Mouse (Mus musculus) intestine, embryonic 16.5 days (tissue): ENCODE data around the gene Tmem106c. TPM values are rescaled to one million over a fixed set of nuclear protein-coding genes. Genes with fewer than 3 reads are reported as not detected.
A peak's percentile ranks its signal among the peaks of the same experiment; 100 is the strongest.

Experiments
- ATAC-seq: fragments of 200-750 bp; cut with Nextera tagmentation; 2 replicates; pipeline ENCODE4 v1.8.0; 2017; ENCODE audit warnings: moderate TSS enrichment, moderate library complexity
- H3K27ac ChIP-seq: fragments of 300-500 bp; sonication (generic); 2 replicates; pipeline ENCODE4 v1.5.1; 2014; ENCODE audit warnings: mild to moderate bottlenecking, low read length
- H3K27me3 ChIP-seq: fragments of 300-500 bp; sonication (generic); replicated peaks from 2 replicates; pipeline ENCODE4 v1.6.1; 2014; ENCODE audit warnings: low read length, control low read depth, mixed read lengths; ENCODE audit not compliant: control insufficient read depth, insufficient read depth
- H3K36me3 ChIP-seq: fragments of 300-500 bp; sonication (generic); 2 replicates; pipeline ENCODE4 v1.6.1; 2014; ENCODE audit warnings: low read length, control low read depth; ENCODE audit not compliant: control insufficient read depth, insufficient read depth
- H3K4me1 ChIP-seq: fragments of 300-500 bp; sonication (generic); 2 replicates; pipeline ENCODE4 v1.6.1; 2014; ENCODE audit warnings: low read length, control low read depth, mixed read lengths; ENCODE audit not compliant: control insufficient read depth, insufficient read depth
- H3K4me2 ChIP-seq: fragments of 300-500 bp; sonication (generic); 2 replicates; pipeline ENCODE4 v1.6.1; 2014; ENCODE audit warnings: low read depth, low read length, control low read depth
- H3K4me3 ChIP-seq: fragments of 300-500 bp; sonication (generic); 2 replicates; pipeline ENCODE4 v1.5.1; 2014; ENCODE audit warnings: mild to moderate bottlenecking, low read length
- H3K9ac ChIP-seq: fragments of 300-500 bp; sonication (generic); 2 replicates; pipeline ENCODE4 v1.6.1; 2014; ENCODE audit warnings: low read depth, low read length
- H3K9me3 ChIP-seq: fragments of 300-500 bp; sonication (generic); 2 replicates; pipeline ENCODE4 v1.6.1; 2016; ENCODE audit warnings: low read length, control low read depth; ENCODE audit not compliant: control insufficient read depth
- WGBS: fragments of 180-500 bp; shearing (Covaris S2); extraction: QIAGEN DNeasy Blood & Tissue Kit; methylation state at CpG from one replicate; pipeline ENCODE4 v1.1.7; 2014; 5-methylcytosine and 5-hydroxymethylcytosine counted together
- polyA plus RNA-seq: library from polyadenylated mRNA; unstranded; fragments of >200 nt; fragmentation: Nextera tagmentation; extraction: Ambion mirVana; gene quantifications from 2 replicates; pipeline ENCODE4 v1.2.1, GENCODE M21; 2015

Tmem106c gene
- polyA plus RNA-seq, 1 experiment from 2014 or later = 51.6 TPM

DNA sequence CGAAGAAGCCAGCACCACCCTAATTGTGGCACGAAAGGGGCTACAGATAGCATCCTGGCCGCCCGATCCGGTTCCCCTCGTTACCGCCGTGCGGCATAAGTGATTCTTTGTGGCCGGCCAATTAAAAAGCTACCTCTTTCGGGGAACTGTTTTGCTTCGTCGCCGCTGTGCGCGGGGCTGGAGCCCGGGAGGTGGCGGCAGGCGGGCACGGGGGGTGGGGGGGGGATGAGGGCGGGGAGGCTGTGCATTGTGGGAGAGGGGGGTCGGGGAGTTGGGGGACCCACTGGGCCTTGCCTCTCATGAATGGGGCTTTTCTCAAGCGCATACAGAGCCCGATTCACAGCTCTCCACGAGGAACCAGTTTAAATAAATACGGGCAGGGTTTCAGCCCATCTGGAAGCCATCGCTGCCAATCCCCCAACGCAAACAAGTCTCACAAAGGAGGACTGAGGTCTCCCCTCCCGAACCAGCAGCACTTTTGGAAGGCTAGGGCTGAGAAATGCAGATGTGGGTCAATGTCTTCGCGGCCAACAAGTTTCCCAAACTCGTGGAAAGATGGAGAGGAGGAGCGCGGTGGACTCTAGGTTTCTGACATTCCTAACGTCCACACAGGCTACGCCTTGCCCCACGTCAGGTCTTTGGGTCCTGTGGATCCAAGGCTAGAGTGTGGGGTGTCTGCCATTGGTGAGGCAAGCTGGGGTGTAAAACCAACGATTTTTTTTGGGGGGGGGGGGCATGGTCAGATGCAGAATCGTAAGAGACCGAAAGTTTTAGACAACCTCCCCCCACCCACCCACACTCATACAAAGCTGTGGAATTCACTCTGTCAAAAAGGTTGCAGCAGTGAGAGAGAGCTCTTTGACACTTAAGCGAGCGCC lies 38.4 kb downstream of the Tmem106c start:
- Histone ChIP-seq H3K4me1 (peaks cover 26% of the 10 kb centered on the region), H3K4me2 (peak overlapping the region; percentile 66), H3K9ac (peak overlapping the region; percentile 38), H3K4me3 (peak overlapping the region; percentile 42), H3K9me3 (no peaks in the 10 kb centered on the region), H3K27ac (no peak overlapping the region), H3K36me3 (no peaks in the 10 kb centered on the region), H3K27me3 (peaks cover 89% of the 10 kb centered on the region)
- 1% methylated on average over 37 of the region's 42 CpGs for WGBS
- ATAC-seq = peak; percentile 15; the same call in 1 of the 2 replicates

DNA sequence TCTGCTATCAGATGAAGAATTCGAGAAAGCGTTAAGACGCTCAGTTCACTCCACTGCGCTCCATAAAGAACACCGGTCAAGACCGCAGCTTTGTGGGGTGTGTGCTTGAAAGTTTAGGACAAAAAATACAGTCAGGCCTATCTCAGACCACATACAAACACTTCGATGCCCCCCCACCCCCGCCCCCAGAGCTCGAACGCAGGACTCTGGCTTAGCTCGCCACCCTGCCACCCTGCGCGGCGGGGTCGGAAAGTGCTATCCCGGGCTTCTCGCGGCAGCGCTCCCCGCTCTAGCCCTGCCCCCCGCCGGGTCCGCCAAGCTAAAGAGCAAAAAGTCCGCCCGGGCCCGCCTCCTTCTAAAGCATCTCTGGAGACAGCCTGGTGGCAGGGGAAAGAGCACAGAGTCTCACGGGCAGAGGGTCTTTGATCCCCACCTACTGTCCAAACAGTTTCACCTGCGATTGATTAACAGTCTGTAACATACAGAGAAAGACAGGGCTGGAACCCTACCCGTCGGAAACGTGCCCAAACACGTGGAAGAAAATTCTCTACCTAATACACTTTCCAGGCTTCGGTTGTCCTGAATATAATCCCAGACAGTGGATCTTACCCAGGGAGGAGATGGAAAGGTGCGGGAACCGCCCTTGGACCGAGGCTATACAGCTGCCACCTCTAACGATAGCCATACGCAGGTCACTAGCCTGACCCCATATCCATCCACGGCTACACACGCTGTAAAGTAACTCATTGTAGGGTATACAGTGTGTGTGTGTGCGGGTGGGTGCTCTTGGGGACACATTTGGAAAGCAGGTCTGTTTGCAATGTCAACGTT lies 39.2 kb downstream of the Tmem106c start:
- under 1% methylated on average over 42 of the region's 42 CpGs for WGBS
- peak overlapping the region; percentile 42 for H3K4me3 ChIP-seq
- H3K9ac ChIP-seq = no peak overlapping the region
- peaks cover 26% of the 10 kb centered on the region for H3K4me1 ChIP-seq
- H3K27ac ChIP-seq = no peak overlapping the region
- no peaks in the 10 kb centered on the region for H3K9me3 ChIP-seq
- no peak for ATAC-seq
- H3K27me3 ChIP-seq = peaks cover 84% of the 10 kb centered on the region
- peak overlapping the region; percentile 66 for H3K4me2 ChIP-seq
- H3K36me3 ChIP-seq = no peaks in the 10 kb centered on the region

DNA sequence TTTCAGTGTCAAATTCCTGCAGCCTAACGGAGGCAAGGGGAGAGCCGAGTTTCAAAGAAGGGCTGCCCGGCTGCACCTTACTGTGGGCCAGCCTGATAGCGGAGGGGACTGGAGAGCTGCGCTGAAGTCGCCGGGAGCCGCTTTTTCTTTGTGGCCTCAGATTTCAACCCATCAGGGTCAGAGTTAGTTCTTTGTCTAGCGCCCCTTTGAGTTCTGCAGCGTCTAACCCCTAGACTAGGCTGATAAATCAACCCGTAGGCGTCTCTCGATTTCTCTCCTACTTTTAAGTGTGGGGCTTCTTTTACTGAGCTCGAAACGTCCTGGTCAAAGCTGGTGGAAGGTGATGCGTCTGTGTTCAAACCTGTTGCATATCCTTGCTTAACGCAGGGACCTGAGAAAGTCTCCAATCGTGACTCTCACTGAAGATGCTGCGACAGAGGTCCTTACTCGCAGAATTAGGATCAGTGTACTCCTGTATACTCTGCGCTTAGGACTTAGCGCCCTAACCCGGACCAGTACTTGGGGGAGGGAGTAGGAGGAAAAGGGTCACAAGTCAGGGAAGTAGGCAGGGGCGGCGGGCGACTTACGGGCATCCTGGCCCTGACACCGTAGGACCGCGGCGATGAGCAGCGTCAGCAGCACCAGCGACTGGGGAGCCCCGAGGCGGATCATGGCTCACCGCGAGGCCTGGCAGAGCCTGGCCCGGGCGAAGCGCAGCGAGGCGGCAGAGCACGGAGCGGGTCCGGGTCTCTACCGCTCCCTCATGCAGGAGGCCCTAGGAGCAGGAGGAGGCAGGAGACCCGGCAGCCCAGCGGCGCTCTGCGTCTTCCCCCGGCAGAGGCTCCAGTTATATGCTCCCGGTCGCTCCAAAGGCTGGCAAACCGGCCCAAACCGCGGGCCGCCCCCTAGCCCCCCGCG lies 40.1 kb downstream of the Tmem106c start, which contains the start of gene Col2a1:
Col2a1 (minus strand) TSS at position 874 of the 918 bp plus-strand sequence.
- under 1% methylated on average over 53 of the region's 59 CpGs for WGBS
- Histone ChIP-seq H3K4me1 (peaks cover 26% of the 10 kb centered on the region), H3K36me3 (no peaks in the 10 kb centered on the region), H3K4me3 (peak within 1 kb of the TSS; percentile 33), H3K9ac (peak within 1 kb of the TSS; percentile 26; the same call in 1 of the 2 replicates), H3K27me3 (peaks cover 76% of the 10 kb centered on the region), H3K4me2 (peak within 1 kb of the TSS; percentile 49), H3K27ac (no peak within 1 kb of the TSS), H3K9me3 (no peaks in the 10 kb centered on the region)
- no peak for ATAC-seq

GRCm38 (mm10) chr15:98004740-98005159 lies 40.8 kb downstream of the Tmem106c start:
- ATAC-seq = no peak

DNA sequence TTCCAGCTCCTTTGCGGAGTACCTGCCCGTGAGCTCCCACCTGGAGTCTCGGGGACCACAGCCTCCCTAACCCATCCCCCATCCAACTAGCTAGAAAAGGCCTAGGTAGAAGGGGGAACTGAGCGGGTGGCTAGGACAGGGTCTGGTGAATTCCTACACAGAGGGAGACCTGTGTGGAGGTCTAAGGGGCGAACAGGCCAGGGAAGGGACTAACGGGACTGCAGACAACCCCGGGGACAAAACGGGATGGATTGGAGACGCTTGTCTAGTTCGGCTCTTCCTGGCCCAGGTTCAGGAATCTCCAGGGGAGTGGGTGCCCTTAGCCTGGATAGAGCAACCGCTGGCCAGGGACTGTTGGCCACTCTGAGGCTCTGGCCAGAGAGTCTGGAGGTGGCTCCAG lies 41.2 kb downstream of the Tmem106c start:
- Histone ChIP-seq H3K27ac (no peak overlapping the region), H3K4me3 (no peak overlapping the region), H3K27me3 (peaks cover 65% of the 10 kb centered on the region), H3K36me3 (no peaks in the 10 kb centered on the region), H3K9me3 (no peaks in the 10 kb centered on the region), H3K9ac (no peak overlapping the region), H3K4me1 (peaks cover 26% of the 10 kb centered on the region), H3K4me2 (0 out of 2 replicates have a peak overlapping the region, but pooled peaks have one; percentile 49)
- 13% methylated on average over 11 of the region's 11 CpGs for whole genome bisulfite sequencing
- ATAC-seq = no peak

More at GRCm38 (mm10) chr15:98004740-98005159, 40.8 kb downstream of the Tmem106c start:
- Histone ChIP-seq H3K27ac (no peak overlapping the region), H3K9ac (peak overlapping the region; percentile 26; the same call in 1 of the 2 replicates), H3K9me3 (no peaks in the 10 kb centered on the region), H3K4me3 (peak overlapping the region; percentile 33), H3K36me3 (no peaks in the 10 kb centered on the region), H3K27me3 (peaks cover 69% of the 10 kb centered on the region), H3K4me1 (peaks cover 26% of the 10 kb centered on the region), H3K4me2 (peak overlapping the region; percentile 49)
- 3% methylated on average over 17 of the region's 19 CpGs for WGBS

DNA sequence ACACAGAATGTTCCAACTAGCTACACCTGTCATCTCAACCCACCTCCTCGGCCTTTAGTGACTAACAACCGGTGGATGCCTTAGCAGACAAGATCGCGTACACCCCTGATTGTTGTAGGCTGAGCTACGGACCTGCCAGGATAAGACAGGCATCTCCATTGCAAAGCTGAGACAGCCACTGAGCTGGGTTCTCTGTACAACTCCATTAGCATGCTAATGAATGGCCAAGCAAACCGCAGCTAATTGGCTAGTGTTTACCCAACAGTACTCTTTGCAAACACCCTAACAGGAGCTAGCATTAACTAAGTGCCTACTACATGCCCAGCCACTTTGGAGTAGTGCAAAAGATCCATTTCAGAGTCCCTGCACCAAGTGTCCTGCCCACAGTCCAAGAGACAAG lies 48.8 kb downstream of the Tmem106c start:
- Histone ChIP-seq H3K27me3 (peaks cover 3% of the 10 kb centered on the region; the same call in 1 of the 2 replicates), H3K9ac (no peak overlapping the region), H3K36me3 (no peaks in the 10 kb centered on the region), H3K4me2 (no peak overlapping the region), H3K27ac (no peak overlapping the region), H3K4me1 (no peaks in the 10 kb centered on the region), H3K4me3 (no peak overlapping the region), H3K9me3 (no peaks in the 10 kb centered on the region)
- 69% methylated on average over 6 of the region's 6 CpGs for WGBS
- no peak for ATAC-seq

DNA sequence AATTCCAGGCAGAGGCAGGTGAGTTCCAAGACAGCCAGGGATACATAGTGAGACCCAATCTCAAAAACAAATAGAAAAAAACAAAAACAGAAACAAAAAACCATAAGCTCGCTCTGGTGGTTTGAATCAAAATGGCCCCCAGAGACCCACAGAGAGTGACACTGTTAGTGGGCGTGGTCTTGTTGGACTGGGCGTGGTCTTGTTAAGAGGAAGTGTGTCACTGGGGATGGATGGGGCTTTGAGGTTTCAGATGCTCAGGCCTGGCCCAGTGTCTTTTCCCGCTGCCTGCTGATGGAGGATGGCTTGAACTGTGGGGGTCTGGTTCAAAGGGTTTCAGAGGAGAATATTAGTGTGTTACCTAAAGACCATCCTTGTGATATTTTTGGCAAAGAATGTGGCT lies 53.9 kb downstream of the Tmem106c start:
- no peak overlapping the region for H3K27ac ChIP-seq
- WGBS = 77% methylated on average over 4 of the region's 4 CpGs
- no peak overlapping the region for H3K4me2 ChIP-seq
- ATAC-seq = no peak
- no peaks in the 10 kb centered on the region for H3K36me3 ChIP-seq
- no peaks in the 10 kb centered on the region for H3K27me3 ChIP-seq
- H3K9me3 ChIP-seq = no peaks in the 10 kb centered on the region
- no peak overlapping the region for H3K9ac ChIP-seq
- no peak overlapping the region for H3K4me3 ChIP-seq
- H3K4me1 ChIP-seq = peaks cover 4% of the 10 kb centered on the region

DNA sequence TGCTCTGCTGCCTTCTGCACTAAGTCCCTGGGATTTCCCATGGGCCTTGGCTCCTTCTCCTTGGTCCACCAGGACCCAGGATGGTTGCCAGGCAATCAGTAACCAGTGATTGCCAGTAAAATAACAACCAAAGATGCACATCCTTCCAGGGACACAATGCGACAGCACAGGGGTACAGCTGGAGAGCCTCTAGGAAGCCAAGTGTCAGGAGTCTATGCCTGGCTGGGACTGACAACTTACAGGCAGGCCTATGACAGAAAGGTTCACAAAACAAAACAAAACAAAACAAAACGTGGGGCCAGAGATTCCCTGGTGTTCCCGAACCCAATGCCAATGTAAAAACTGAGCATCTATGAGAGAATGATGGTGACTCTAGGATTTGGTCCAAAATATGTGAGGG lies 55.0 kb downstream of the Tmem106c start:
- no peak for ATAC-seq
- no peak overlapping the region for H3K27ac ChIP-seq
- H3K27me3 ChIP-seq = no peaks in the 10 kb centered on the region
- 56% methylated on average over 3 of the region's 3 CpGs for WGBS
- no peak overlapping the region for H3K9ac ChIP-seq
- H3K9me3 ChIP-seq = no peaks in the 10 kb centered on the region
- H3K4me2 ChIP-seq = no peak overlapping the region
- peaks cover 6% of the 10 kb centered on the region for H3K4me1 ChIP-seq
- no peak overlapping the region for H3K4me3 ChIP-seq
- H3K36me3 ChIP-seq = no peaks in the 10 kb centered on the region
